Mouse (Mus musculus): Measurements from ENCODE around the gene Slc46a3. TPM values are rescaled to one million over a fixed set of nuclear protein-coding genes. Genes with fewer than 3 reads are reported as not detected.

The Slc46a3 gene
- polyA plus RNA-seq, 1 experiment from 2014 or later, result 16.6 TPM

- Histone ChIP-seq H3K27ac (ENCODE audit: low read length) (no peak overlapping the region), H3K9ac (ENCODE audit: low read depth, low read length) (no peak overlapping the region), H3K27me3 (ENCODE audit: control insufficient read depth, insufficient read depth, low read depth, low read length) (peaks cover 3% of the 10 kb centered on the region; the same call in 1 of the 2 replicates), H3K4me1 (ENCODE audit: control insufficient read depth, low read depth, low read length) (no peaks in the 10 kb centered on the region), H3K9me3 (replicated peaks; ENCODE audit: control insufficient read depth, low read length) (no peaks in the 10 kb centered on the region), H3K4me2 (ENCODE audit: low read depth, low read length) (no peak overlapping the region), H3K36me3 (ENCODE audit: control insufficient read depth, insufficient read depth) (no peaks in the 10 kb centered on the region), H3K4me3 (ENCODE audit: low read depth, low read length) (no peak overlapping the region)
- 21% methylated on average over 17 of the region's 17 CpGs for WGBS (ENCODE audit: insufficient replicate concordance)
- ATAC-seq (ENCODE audit: low read depth), result no peak
Observed at GRCm38 (mm10) chr5:147834841-147835500, 59.6 kb downstream of the Slc46a3 start.

DNA sequence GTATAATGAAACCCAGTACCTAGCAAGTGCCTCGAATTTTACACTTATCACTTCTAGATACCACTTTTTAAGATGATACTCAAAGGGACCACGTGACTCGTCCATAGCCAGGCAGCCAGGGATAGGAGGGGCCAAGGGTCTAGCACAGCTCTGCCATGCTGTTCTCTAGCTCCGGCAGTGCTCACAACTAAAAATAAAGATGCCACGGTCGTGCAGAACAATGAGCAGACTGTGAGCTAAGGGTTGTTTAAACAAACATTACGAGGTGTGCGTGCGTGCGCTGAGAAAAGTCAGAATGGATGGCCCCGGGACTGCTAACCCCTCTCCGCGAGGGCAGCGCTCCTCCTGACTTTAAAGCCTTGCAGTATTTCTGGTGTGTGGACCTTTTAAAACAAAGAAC, 61.8 kb downstream of the Slc46a3 start:
- Histone ChIP-seq H3K9me3 (replicated peaks; ENCODE audit: control insufficient read depth, low read length) (no peaks in the 10 kb centered on the region), H3K27me3 (ENCODE audit: control insufficient read depth, insufficient read depth, low read depth, low read length) (peaks cover 3% of the 10 kb centered on the region; the same call in 1 of the 2 replicates), H3K4me2 (ENCODE audit: low read depth, low read length) (no peak overlapping the region), H3K4me3 (ENCODE audit: low read depth, low read length) (no peak overlapping the region), H3K27ac (ENCODE audit: low read length) (no peak overlapping the region), H3K9ac (ENCODE audit: low read depth, low read length) (no peak overlapping the region), H3K4me1 (ENCODE audit: control insufficient read depth, low read depth, low read length) (no peaks in the 10 kb centered on the region), H3K36me3 (ENCODE audit: control insufficient read depth, insufficient read depth) (no peaks in the 10 kb centered on the region)
- no peak for ATAC-seq (ENCODE audit: low read depth)
- WGBS (ENCODE audit: insufficient replicate concordance), result 28% methylated on average over 14 of the region's 14 CpGs

- ATAC-seq (ENCODE audit: low read depth), result no peak
- no peak overlapping the region for H3K4me3 ChIP-seq (ENCODE audit: low read depth, low read length)
- 77% methylated on average over 8 of the region's 8 CpGs for WGBS (ENCODE audit: insufficient replicate concordance)
- no peak overlapping the region for H3K27ac ChIP-seq (ENCODE audit: low read length)
- H3K27me3 ChIP-seq (ENCODE audit: control insufficient read depth, insufficient read depth, low read depth, low read length), result no peaks in the 10 kb centered on the region
- no peak overlapping the region for H3K4me2 ChIP-seq (ENCODE audit: low read depth, low read length)
- H3K36me3 ChIP-seq (ENCODE audit: control insufficient read depth, insufficient read depth), result no peaks in the 10 kb centered on the region
- H3K4me1 ChIP-seq (ENCODE audit: control insufficient read depth, low read depth, low read length), result no peaks in the 10 kb centered on the region
- no peak overlapping the region for H3K9ac ChIP-seq (ENCODE audit: low read depth, low read length)
- H3K9me3 ChIP-seq (replicated peaks; ENCODE audit: control insufficient read depth, low read length), result no peaks in the 10 kb centered on the region
Observed at GRCm38 (mm10) chr5:147828846-147829245, 65.8 kb downstream of the Slc46a3 start.

Other genes starting within 250 kb of the Slc46a3 start
- gene Flt1, start 168.8 kb downstream of the Slc46a3 start, polyA plus RNA-seq (2015; fragmentation: Nextera tagmentation; extraction: Ambion mirVana), result 2.5 and 3.3 TPM in 2 replicates
- gene Pomp, start 34.4 kb downstream of the Slc46a3 start, polyA plus RNA-seq (2015; fragmentation: Nextera tagmentation; extraction: Ambion mirVana), result 172 and 202 TPM in 2 replicates
- 0.69 and 0.72 TPM in 2 replicates for gene Mtus2, start 62.5 kb upstream of the Slc46a3 start, polyA plus RNA-seq (2015; fragmentation: Nextera tagmentation; extraction: Ambion mirVana)